In the genomic region with DNA sequence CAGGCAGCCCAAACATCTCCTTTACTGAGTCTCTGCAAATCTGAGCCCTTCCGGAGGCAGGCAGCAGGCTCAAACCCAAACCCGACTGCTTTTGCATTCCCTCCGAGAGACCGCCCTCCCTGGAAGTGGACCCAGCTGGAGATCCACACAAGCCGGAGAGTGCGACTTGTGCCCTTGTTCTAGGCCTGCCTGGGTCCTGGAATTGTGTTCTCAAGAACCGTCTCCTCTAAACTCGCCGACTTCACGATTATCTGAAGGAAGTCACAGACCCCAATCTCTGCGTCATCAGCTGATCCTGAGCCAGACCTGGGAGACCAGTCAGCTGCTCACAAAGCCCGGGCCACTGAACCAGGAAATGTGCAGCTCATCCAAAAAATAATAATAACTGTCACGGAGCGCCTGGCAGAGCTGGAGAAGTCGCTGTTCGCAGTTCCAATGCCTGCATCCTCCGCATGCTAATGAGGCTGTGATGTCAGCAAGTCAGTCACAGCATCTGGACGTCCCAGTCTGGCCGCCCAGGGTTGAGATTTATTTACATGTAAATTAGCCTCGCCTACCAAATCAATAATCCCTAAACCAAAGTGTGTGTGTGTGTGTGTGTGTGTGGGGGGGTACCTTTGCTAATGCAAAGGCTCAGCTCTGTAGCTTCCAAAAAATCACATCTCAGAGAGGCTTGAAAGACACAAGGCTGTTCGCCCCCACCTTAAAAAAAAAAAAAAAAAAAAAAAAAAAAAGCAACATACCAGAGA, we compare ENCODE assay signal across 9 mouse cellular contexts.
DNase-seq lines count a peak whose midpoint lies in the region; ATAC-seq and TF ChIP-seq lines count a peak whose summit lies in the region.
"Had no signal": no experiment of that assay in that cellular context is flagged by ENCODE, and none has a peak within 500 bp of the region (broad histone marks: within the 10 kb centered on the region; RNA-seq: fewer than 3 reads in every experiment).

No protein-coding gene starts in this region.

- no peak for DNase-seq in spleen, adult 2 months (ENCODE audit: low read depth in 1 of 2, low spot score in 2 of 2)
- DNase-seq in spleen, postnatal 4 days (ENCODE audit: low spot score in 2 of 2): no peak
- DNase-seq in heart, postnatal 10 days: peak; percentile 87 to 88
- DNase-seq in kidney, postnatal 36 days: peak; percentile 77 to 84
- DNase-seq in urinary bladder, postnatal 14 days (ENCODE audit: low spot score): peak; percentile 74

- H3K9me3 ChIP-seq in forebrain, embryonic 16.5 days (ENCODE audit: control insufficient read depth, low read length): no peaks in the 10 kb centered on the region
- no peaks in the 10 kb centered on the region for H3K9me3 ChIP-seq in liver, embryonic 12.5 days (replicated peaks)
- no peaks in the 10 kb centered on the region for H3K9me3 ChIP-seq in neural tube, embryonic 14.5 days (ENCODE audit: control insufficient read depth, low read length)
- H3K9me3 ChIP-seq: megakaryocyte, embryonic 14.5 days had no signal

- no peaks in the 10 kb centered on the region for H3K4me1 ChIP-seq in spleen, adult 2 months (ENCODE audit: control insufficient read depth, insufficient read depth, insufficient read length)
- peaks cover 18% of the 10 kb centered on the region for H3K4me1 ChIP-seq in forebrain, embryonic 16.5 days (replicated peaks; ENCODE audit: control insufficient read depth, insufficient read depth, low read length)
- H3K4me1 ChIP-seq in liver, embryonic 12.5 days: 0 out of 2 replicates have a peak, but pooled peaks cover 3% of the 10 kb centered on the region
- H3K4me1 ChIP-seq in neural tube, embryonic 14.5 days (ENCODE audit: control insufficient read depth, insufficient read depth, low read length): peaks cover 24% of the 10 kb centered on the region

- no peak for TF ChIP-seq POLR2A in spleen, adult 2 months (IDR thresholded peaks at IDR 0.05; ENCODE audit: low read depth, low read length)

- H3K36me3 ChIP-seq in spleen, adult 2 months (ENCODE audit: control insufficient read depth, insufficient read depth, low read length): no peaks in the 10 kb centered on the region
- no peaks in the 10 kb centered on the region for H3K36me3 ChIP-seq in forebrain, embryonic 16.5 days (ENCODE audit: control insufficient read depth, insufficient read depth)
- H3K36me3 ChIP-seq in liver, embryonic 12.5 days: no peaks in the 10 kb centered on the region
- no peaks in the 10 kb centered on the region for H3K36me3 ChIP-seq in neural tube, embryonic 14.5 days (ENCODE audit: control insufficient read depth, insufficient read depth, low read length)

- H3K27me3 ChIP-seq in spleen, adult 2 months (ENCODE audit: control insufficient read depth, insufficient read depth, low read length): no peaks in the 10 kb centered on the region
- H3K27me3 ChIP-seq in forebrain, embryonic 16.5 days (replicated peaks; ENCODE audit: control insufficient read depth, insufficient read depth, low read length): no peaks in the 10 kb centered on the region
- peaks cover 18% of the 10 kb centered on the region for H3K27me3 ChIP-seq in liver, embryonic 12.5 days (replicated peaks)
- H3K27me3 ChIP-seq in neural tube, embryonic 14.5 days (ENCODE audit: control insufficient read depth, insufficient read depth, low read length): no peaks in the 10 kb centered on the region

- WGBS in spleen, adult 2 months: 8% methylated on average over 21 of the region's 21 CpGs
- under 1% methylated on average over 21 of the region's 21 CpGs for WGBS in forebrain, embryonic 16.5 days
- WGBS in liver, embryonic 12.5 days (ENCODE audit: insufficient replicate concordance): 4% methylated on average over 21 of the region's 21 CpGs
- WGBS in neural tube, embryonic 14.5 days: under 1% methylated on average over 21 of the region's 21 CpGs

- intact Hi-C loops in heart, postnatal 10 days (cut with DNase I): loop anchor here (5.0 kb wide), 2 partner anchors 51 to 194 kb away; no protein-coding TSS in a partner anchor

- no peak for TF ChIP-seq CTCF in spleen, adult 2 months (IDR thresholded peaks at IDR 0.05; ENCODE audit: extremely low read depth, insufficient read depth, insufficient read length, insufficient replicate concordance)

- peak overlapping the region; percentile 59 for H3K9ac ChIP-seq in forebrain, embryonic 16.5 days (replicated peaks; ENCODE audit: low read depth, low read length)
- no peak overlapping the region for H3K9ac ChIP-seq in liver, embryonic 12.5 days
- H3K9ac ChIP-seq in neural tube, embryonic 14.5 days (replicated peaks; ENCODE audit: low read depth, low read length): peak overlapping the region; percentile 62

- ATAC-seq in forebrain, embryonic 16.5 days: peak; percentile 89
- no peak for ATAC-seq in liver, embryonic 12.5 days
- ATAC-seq in neural tube, embryonic 14.5 days (ENCODE audit: low read depth): peak; percentile 85

- peak overlapping the region; percentile 68 for H3K4me2 ChIP-seq in forebrain, embryonic 16.5 days (ENCODE audit: low read length)
- peak overlapping the region; percentile 56 for H3K4me2 ChIP-seq in liver, embryonic 12.5 days
- H3K4me2 ChIP-seq in neural tube, embryonic 14.5 days (ENCODE audit: low read depth, low read length): peak overlapping the region; percentile 65

- H3K27ac ChIP-seq in spleen, adult 2 months (ENCODE audit: insufficient read depth, low read length): peak overlapping the region; percentile 40; the same call in 1 of the 2 replicates
- H3K27ac ChIP-seq in forebrain, embryonic 16.5 days (ENCODE audit: low read length): peak overlapping the region; percentile 64
- no peak overlapping the region for H3K27ac ChIP-seq in liver, embryonic 12.5 days
- peak overlapping the region; percentile 89 for H3K27ac ChIP-seq in neural tube, embryonic 14.5 days (ENCODE audit: low read depth, low read length)

- peak overlapping the region; percentile 25; the same call in 1 of the 2 replicates for H3K4me3 ChIP-seq in spleen, adult 2 months (ENCODE audit: extremely low read depth, insufficient read depth, insufficient read length)
- peak overlapping the region; percentile 50 for H3K4me3 ChIP-seq in forebrain, embryonic 16.5 days (replicated peaks; ENCODE audit: low read length)
- H3K4me3 ChIP-seq in liver, embryonic 12.5 days: peak overlapping the region; percentile 32
- H3K4me3 ChIP-seq in neural tube, embryonic 14.5 days (ENCODE audit: low read depth, low read length): peak overlapping the region; percentile 44
- H3K4me3 ChIP-seq: megakaryocyte, embryonic 14.5 days had no signal

Comparison
In these comparisons a context has a peak if more than half of its experiments do, and no peak if none do; other contexts are left out.
1. DNase-seq: peak in heart, postnatal 10 days (2 of 2), kidney, postnatal 36 days (2 of 2) and urinary bladder, postnatal 14 days (single experiment); none in spleen, adult 2 months (0 of 2) and spleen, postnatal 4 days (0 of 2).
2. Peak in every context shown above with its lines, with median percentiles within 50 percentile points of each other: H3K4me3 ChIP-seq and H3K4me2 ChIP-seq.